Mouse (Mus musculus) midbrain, embryonic 16.5 days (tissue): ENCODE measurements around the gene Vav1. TPM values are rescaled to one million over a fixed set of nuclear protein-coding genes. Genes with fewer than 3 reads are reported as not detected.

Experiments used
- ATAC-seq: fragments of 200-750 bp; cut with Nextera tagmentation; 2 replicates; pipeline ENCODE4 v1.8.0; 2017; ENCODE audit warnings: moderate TSS enrichment
- H3K27ac ChIP-seq: fragments of 300-500 bp; sonication (generic); 2 replicates; pipeline ENCODE4 v1.5.1; 2014; ENCODE audit warnings: mild to moderate bottlenecking, low read length, mixed read lengths
- H3K27me3 ChIP-seq: fragments of 300-500 bp; sonication (generic); 2 replicates; pipeline ENCODE4 v1.6.1; 2014; ENCODE audit warnings: low read depth, low read length, mixed read lengths; ENCODE audit not compliant: control insufficient read depth, insufficient read depth
- H3K36me3 ChIP-seq: fragments of 300-500 bp; sonication (generic); 2 replicates; pipeline ENCODE4 v1.6.1; 2014; ENCODE audit warnings: mild to moderate bottlenecking, low read length, moderate library complexity, mixed read lengths; ENCODE audit not compliant: control insufficient read depth, insufficient read depth
- H3K4me1 ChIP-seq: fragments of 300-500 bp; sonication (generic); 2 replicates; pipeline ENCODE4 v1.6.1; 2014; ENCODE audit warnings: mild to moderate bottlenecking, low read length, mixed read lengths; ENCODE audit not compliant: control insufficient read depth, insufficient read depth
- H3K4me2 ChIP-seq: fragments of 300-500 bp; sonication (generic); 2 replicates; pipeline ENCODE4 v1.6.1; 2014; ENCODE audit warnings: mild to moderate bottlenecking, low read length, mixed read lengths
- H3K4me3 ChIP-seq: fragments of 300-500 bp; sonication (generic); 2 replicates; pipeline ENCODE4 v1.5.1; 2014; ENCODE audit warnings: low read depth, mild to moderate bottlenecking, low read length, moderate library complexity, mixed read lengths
- H3K9ac ChIP-seq: fragments of 300-500 bp; sonication (generic); 2 replicates; pipeline ENCODE4 v1.6.1; 2014; ENCODE audit warnings: low read depth, low read length, mixed read lengths
- H3K9me3 ChIP-seq: fragments of 300-500 bp; sonication (generic); replicated peaks from 2 replicates; pipeline ENCODE4 v1.6.1; 2014; ENCODE audit warnings: mild to moderate bottlenecking, low read length, mixed read lengths; ENCODE audit not compliant: control insufficient read depth, poor library complexity, severe bottlenecking
- WGBS: fragments of 180-500 bp; shearing (Covaris S2); extraction: QIAGEN DNeasy Blood & Tissue Kit; methylation state at CpG from one replicate; pipeline ENCODE4 v1.1.7; 2014; 5-methylcytosine and 5-hydroxymethylcytosine counted together
- polyA plus RNA-seq: library from polyadenylated mRNA; unstranded; fragments of >200 nt; fragmentation: Nextera tagmentation; extraction: Ambion mirVana; gene quantifications from 2 replicates; pipeline ENCODE4 v1.2.1, GENCODE M21; 2015

The Vav1 gene
- polyA plus RNA-seq, 1 experiment from 2014 or later, result 1.3 TPM

- no peaks in the 10 kb centered on the region for H3K9me3 ChIP-seq
- no peaks in the 10 kb centered on the region for H3K27me3 ChIP-seq
- H3K27ac ChIP-seq, result no peak overlapping the region
- no peaks in the 10 kb centered on the region; the same call in 1 of the 2 replicates for H3K36me3 ChIP-seq
- 93% methylated on average over 9 of the region's 9 CpGs for WGBS
- no peak overlapping the region for H3K9ac ChIP-seq
- no peak overlapping the region for H3K4me2 ChIP-seq
- H3K4me1 ChIP-seq, result no peaks in the 10 kb centered on the region
- H3K4me3 ChIP-seq, result no peak overlapping the region
- no peak for ATAC-seq
Measured at GRCm38 (mm10) chr17:57260351-57260750, 18.5 kb upstream of the Vav1 start.

GRCm38 (mm10) chr17:57261286-57261685, 17.6 kb upstream of the Vav1 start:
- H3K27ac ChIP-seq, result no peak overlapping the region
- H3K9me3 ChIP-seq, result no peaks in the 10 kb centered on the region
- no peak overlapping the region for H3K4me2 ChIP-seq
- no peak overlapping the region for H3K9ac ChIP-seq
- H3K4me1 ChIP-seq, result no peaks in the 10 kb centered on the region
- no peaks in the 10 kb centered on the region; the same call in 1 of the 2 replicates for H3K36me3 ChIP-seq
- no peak overlapping the region for H3K4me3 ChIP-seq
- 92% methylated on average over 4 of the region's 4 CpGs for WGBS
- H3K27me3 ChIP-seq, result no peaks in the 10 kb centered on the region
- ATAC-seq, result no peak

- no peak overlapping the region for H3K27ac ChIP-seq
- H3K9ac ChIP-seq, result no peak overlapping the region
- H3K4me1 ChIP-seq, result no peaks in the 10 kb centered on the region
- ATAC-seq, result no peak
- no peaks in the 10 kb centered on the region for H3K27me3 ChIP-seq
- no peaks in the 10 kb centered on the region; the same call in 1 of the 2 replicates for H3K36me3 ChIP-seq
- no peak overlapping the region for H3K4me2 ChIP-seq
- H3K9me3 ChIP-seq, result no peaks in the 10 kb centered on the region
- no peak overlapping the region for H3K4me3 ChIP-seq
- WGBS, result 58% methylated on average over 1 of the region's 1 CpGs
Measured at GRCm38 (mm10) chr17:57261796-57262195, 17.1 kb upstream of the Vav1 start.

- Histone ChIP-seq H3K4me1 (no peaks in the 10 kb centered on the region), H3K27ac (no peak overlapping the region), H3K9me3 (no peaks in the 10 kb centered on the region), H3K4me2 (no peak overlapping the region), H3K36me3 (no peaks in the 10 kb centered on the region; the same call in 1 of the 2 replicates), H3K4me3 (no peak overlapping the region), H3K9ac (no peak overlapping the region), H3K27me3 (no peaks in the 10 kb centered on the region)
- ATAC-seq, result no peak
- 92% methylated on average over 17 of the region's 17 CpGs for WGBS
Measured at GRCm38 (mm10) chr17:57262901-57263550, 15.9 kb upstream of the Vav1 start.

GRCm38 (mm10) chr17:57264164-57264563, 14.7 kb upstream of the Vav1 start:
- no peaks in the 10 kb centered on the region for H3K4me1 ChIP-seq
- no peak overlapping the region for H3K9ac ChIP-seq
- H3K36me3 ChIP-seq, result no peaks in the 10 kb centered on the region
- no peak overlapping the region for H3K4me2 ChIP-seq
- WGBS, result 85% methylated on average over 2 of the region's 2 CpGs
- no peaks in the 10 kb centered on the region for H3K9me3 ChIP-seq
- no peak overlapping the region for H3K27ac ChIP-seq
- ATAC-seq, result no peak
- no peak overlapping the region for H3K4me3 ChIP-seq
- H3K27me3 ChIP-seq, result no peaks in the 10 kb centered on the region

- Histone ChIP-seq H3K27ac (no peak overlapping the region), H3K36me3 (no peaks in the 10 kb centered on the region), H3K9ac (no peak overlapping the region), H3K4me3 (no peak overlapping the region), H3K4me1 (no peaks in the 10 kb centered on the region), H3K9me3 (no peaks in the 10 kb centered on the region), H3K27me3 (no peaks in the 10 kb centered on the region), H3K4me2 (no peak overlapping the region)
- WGBS, result 31% methylated on average over 21 of the region's 22 CpGs
- ATAC-seq, result peak; percentile 31; the same call in 1 of the 2 replicates
Measured at GRCm38 (mm10) chr17:57264972-57265945, 13.6 kb upstream of the Vav1 start.

GRCm38 (mm10) chr17:57267556-57268126, 11.3 kb upstream of the Vav1 start:
- H3K4me2 ChIP-seq, result no peak overlapping the region
- H3K9me3 ChIP-seq, result no peaks in the 10 kb centered on the region
- no peaks in the 10 kb centered on the region for H3K27me3 ChIP-seq
- H3K4me3 ChIP-seq, result no peak overlapping the region
- no peaks in the 10 kb centered on the region for H3K36me3 ChIP-seq
- no peak overlapping the region for H3K9ac ChIP-seq
- H3K27ac ChIP-seq, result no peak overlapping the region
- no peak for ATAC-seq
- H3K4me1 ChIP-seq, result no peaks in the 10 kb centered on the region
- WGBS, result 93% methylated on average over 6 of the region's 6 CpGs

GRCm38 (mm10) chr17:57271301-57271700, 7.6 kb upstream of the Vav1 start:
- ATAC-seq, result no peak
- Histone ChIP-seq H3K9ac (no peak overlapping the region), H3K27ac (no peak overlapping the region), H3K9me3 (no peaks in the 10 kb centered on the region), H3K4me3 (no peak overlapping the region), H3K4me1 (peaks cover 6% of the 10 kb centered on the region), H3K4me2 (no peak overlapping the region), H3K36me3 (no peaks in the 10 kb centered on the region), H3K27me3 (peaks cover 11% of the 10 kb centered on the region)
- WGBS, result 68% methylated on average over 9 of the region's 9 CpGs
